Mouse (Mus musculus) intestine, postnatal 0 days (tissue): Measurements from ENCODE around the gene Ms4a6c. TPM values are rescaled to one million over a fixed set of nuclear protein-coding genes. Genes with fewer than 3 reads are reported as not detected.
"Not testable (repeated sequence)": the region's sequence is repeated elsewhere in the genome, so short reads cannot be mapped to it uniquely, and the experiment has no call there.

Source experiments
- ATAC-seq: fragments of 200-750 bp; cut with Nextera tagmentation; 2 replicates; pipeline ENCODE4 v1.8.0; 2017; ENCODE audit warnings: mild to moderate bottlenecking, moderate TSS enrichment, moderate library complexity
- H3K27ac ChIP-seq: fragments of 300-500 bp; sonication (generic); 2 replicates; pipeline ENCODE4 v1.5.1; 2014; ENCODE audit warnings: mild to moderate bottlenecking, low read depth, low read length, moderate library complexity
- H3K27me3 ChIP-seq: fragments of 300-500 bp; sonication (generic); replicated peaks from 2 replicates; pipeline ENCODE4 v1.6.1; 2014; ENCODE audit warnings: low read length, mixed read lengths; ENCODE audit not compliant: control insufficient read depth, insufficient read depth
- H3K36me3 ChIP-seq: fragments of 300-500 bp; sonication (generic); 2 replicates; pipeline ENCODE4 v1.6.1; 2014; ENCODE audit warnings: mild to moderate bottlenecking, moderate library complexity; ENCODE audit not compliant: control insufficient read depth, insufficient read depth
- H3K4me1 ChIP-seq: fragments of 300-500 bp; sonication (generic); replicated peaks from 2 replicates; pipeline ENCODE4 v1.6.1; 2014; ENCODE audit warnings: antibody characterized with exemption, low read length, mixed read lengths; ENCODE audit not compliant: control insufficient read depth, insufficient read depth
- H3K4me2 ChIP-seq: fragments of 300-500 bp; sonication (generic); replicated peaks from 2 replicates; pipeline ENCODE4 v1.6.1; 2014; ENCODE audit warnings: low read depth, mild to moderate bottlenecking, moderate library complexity
- H3K4me3 ChIP-seq: fragments of 300-500 bp; sonication (generic); 2 replicates; pipeline ENCODE4 v1.5.1; 2014; ENCODE audit warnings: low read depth, low read length
- H3K9ac ChIP-seq: fragments of 300-500 bp; sonication (generic); 2 replicates; pipeline ENCODE4 v1.6.1; 2014; ENCODE audit warnings: mild to moderate bottlenecking, low read depth, low read length
- H3K9me3 ChIP-seq: fragments of 300-500 bp; sonication (generic); 2 replicates; pipeline ENCODE4 v1.6.1; 2016; ENCODE audit warnings: mixed run types; ENCODE audit not compliant: control insufficient read depth
- CTCF ChIP-seq: sonication (generic); IDR thresholded peaks from 2 replicates; pipeline ENCODE4 v1.5.1; 2016; ENCODE audit warnings: low read depth, mild to moderate bottlenecking, control low read depth, antibody characterized with exemption, moderate library complexity
- WGBS: fragments of 180-500 bp; shearing (Covaris S2); extraction: QIAGEN DNeasy Blood & Tissue Kit; methylation state at CpG from one replicate; pipeline ENCODE4 v1.1.7; 2014; 5-methylcytosine and 5-hydroxymethylcytosine counted together
- polyA plus RNA-seq: library from polyadenylated mRNA; unstranded; fragments of >200 nt; fragmentation: Nextera tagmentation; extraction: Ambion mirVana; gene quantifications from 2 replicates; pipeline ENCODE4 v1.2.1, GENCODE M21; 2015

Gene Ms4a6c
- 7.9 and 8.5 TPM in 2 replicates for polyA plus RNA-seq

- not testable (repeated sequence) for H3K4me3 ChIP-seq, ATAC-seq, H3K27me3 ChIP-seq, H3K4me1 ChIP-seq, H3K4me2 ChIP-seq, H3K27ac ChIP-seq, H3K9ac ChIP-seq, H3K36me3 ChIP-seq, H3K9me3 ChIP-seq
- 85% methylated on average over 4 of the region's 4 CpGs for WGBS
Observed at GRCm38 (mm10) chr19:11469215-11469614, at the start of gene Ms4a6c. TSS of gene Ms4a6c (plus strand) at chr19:11469366.

- not testable (repeated sequence) for H3K27ac ChIP-seq, H3K9me3 ChIP-seq, H3K4me3 ChIP-seq, ATAC-seq, H3K9ac ChIP-seq, H3K4me1 ChIP-seq, H3K4me2 ChIP-seq, H3K27me3 ChIP-seq, H3K36me3 ChIP-seq
- 80% methylated on average over 1 of the region's 1 CpGs for WGBS
Observed at GRCm38 (mm10) chr19:11431209-11431608, 38.0 kb upstream of the Ms4a6c start.

GRCm38 (mm10) chr19:11435058-11435834, 33.9 kb upstream of the Ms4a6c start:
- 89% methylated on average over 4 of the region's 4 CpGs for WGBS

GRCm38 (mm10) chr19:11443338-11443737, 25.8 kb upstream of the Ms4a6c start, which contains the start of gene Ms4a4b:
TSS of gene Ms4a4b (plus strand) at chr19:11443553.
- no peak within 1 kb of the TSS for H3K9ac ChIP-seq
- H3K4me3 ChIP-seq, result no peak within 1 kb of the TSS
- no peaks in the 10 kb centered on the region for H3K9me3 ChIP-seq
- no peaks in the 10 kb centered on the region for H3K36me3 ChIP-seq
- H3K27me3 ChIP-seq, result no peaks in the 10 kb centered on the region
- no peak for ATAC-seq
- no peak within 1 kb of the TSS for H3K27ac ChIP-seq
- TF ChIP-seq CTCF, result no peak
- H3K4me2 ChIP-seq, result no peak within 1 kb of the TSS
- H3K4me1 ChIP-seq, result no peaks in the 10 kb centered on the region

More at GRCm38 (mm10) chr19:11435058-11435834, 33.9 kb upstream of the Ms4a6c start:
- no peak overlapping the region for H3K4me3 ChIP-seq
- no peaks in the 10 kb centered on the region for H3K4me1 ChIP-seq
- H3K9me3 ChIP-seq, result no peaks in the 10 kb centered on the region
- TF ChIP-seq CTCF, result no peak
- no peak for ATAC-seq
- no peak overlapping the region for H3K27ac ChIP-seq
- no peak overlapping the region for H3K4me2 ChIP-seq
- no peaks in the 10 kb centered on the region for H3K27me3 ChIP-seq
- no peak overlapping the region for H3K9ac ChIP-seq
- no peaks in the 10 kb centered on the region for H3K36me3 ChIP-seq

- Histone ChIP-seq H3K27ac (no peak overlapping the region), H3K9me3 (no peaks in the 10 kb centered on the region), H3K9ac (no peak overlapping the region), H3K4me1 (no peaks in the 10 kb centered on the region), H3K4me3 (no peak overlapping the region), H3K36me3 (no peaks in the 10 kb centered on the region), H3K4me2 (no peak overlapping the region), H3K27me3 (no peaks in the 10 kb centered on the region)
- 82% methylated on average over 5 of the region's 5 CpGs for WGBS
- TF ChIP-seq CTCF, result no peak
- no peak for ATAC-seq
Observed at GRCm38 (mm10) chr19:11443964-11444363, 25.2 kb upstream of the Ms4a6c start.

GRCm38 (mm10) chr19:11447238-11447637, 21.9 kb upstream of the Ms4a6c start:
- H3K27me3 ChIP-seq, result no peaks in the 10 kb centered on the region
- H3K9ac ChIP-seq, result no peak overlapping the region
- TF ChIP-seq CTCF, result no peak
- no peak overlapping the region for H3K27ac ChIP-seq
- H3K9me3 ChIP-seq, result no peaks in the 10 kb centered on the region
- no peak overlapping the region for H3K4me3 ChIP-seq
- WGBS, result 86% methylated on average over 2 of the region's 2 CpGs
- H3K4me2 ChIP-seq, result no peak overlapping the region
- no peak for ATAC-seq
- no peaks in the 10 kb centered on the region for H3K4me1 ChIP-seq
- no peaks in the 10 kb centered on the region for H3K36me3 ChIP-seq

GRCm38 (mm10) chr19:11459041-11459440, 10.1 kb upstream of the Ms4a6c start:
- H3K4me3 ChIP-seq, H3K4me1 ChIP-seq, H3K4me2 ChIP-seq, H3K27me3 ChIP-seq, H3K9me3 ChIP-seq, H3K9ac ChIP-seq, H3K27ac ChIP-seq, ATAC-seq, H3K36me3 ChIP-seq: not testable (repeated sequence)
- 50% methylated on average over 2 of the region's 4 CpGs for WGBS

GRCm38 (mm10) chr19:11464795-11465194, 4.4 kb upstream of the Ms4a6c start:
- not testable (repeated sequence) for H3K9ac ChIP-seq, ATAC-seq
- WGBS, result 55% methylated on average over 1 of the region's 1 CpGs

More at GRCm38 (mm10) chr19:11464795-11465194, 4.4 kb upstream of the Ms4a6c start:
- not testable (repeated sequence) for H3K27me3 ChIP-seq, H3K9me3 ChIP-seq, H3K36me3 ChIP-seq, H3K4me2 ChIP-seq, H3K4me3 ChIP-seq, H3K27ac ChIP-seq, H3K4me1 ChIP-seq
